Mouse (Mus musculus): ENCODE measurements around the gene Lamb1. TPM values are rescaled to one million over a fixed set of nuclear protein-coding genes. Genes with fewer than 3 reads are reported as not detected.

Gene Lamb1
- total RNA-seq (2021), result 10 to 100 TPM; 49.0 to 56.0 TPM
- long read RNA-seq, experiment 1, full-length matches to known transcripts, result 22 of 36 reads
- long read RNA-seq, experiment 1, partial matches to known transcripts, result 13 of 36 reads
- long read RNA-seq, experiment 1, other reads (novel, unspliced or antisense), result 1 of 36 reads
- long read RNA-seq, experiment 2, full-length matches to known transcripts, result 10 of 17 reads
- long read RNA-seq, experiment 2, partial matches to known transcripts, result 7 of 17 reads
- long read RNA-seq, experiment 2, other reads (novel, unspliced or antisense), result 0 of 17 reads

DNA sequence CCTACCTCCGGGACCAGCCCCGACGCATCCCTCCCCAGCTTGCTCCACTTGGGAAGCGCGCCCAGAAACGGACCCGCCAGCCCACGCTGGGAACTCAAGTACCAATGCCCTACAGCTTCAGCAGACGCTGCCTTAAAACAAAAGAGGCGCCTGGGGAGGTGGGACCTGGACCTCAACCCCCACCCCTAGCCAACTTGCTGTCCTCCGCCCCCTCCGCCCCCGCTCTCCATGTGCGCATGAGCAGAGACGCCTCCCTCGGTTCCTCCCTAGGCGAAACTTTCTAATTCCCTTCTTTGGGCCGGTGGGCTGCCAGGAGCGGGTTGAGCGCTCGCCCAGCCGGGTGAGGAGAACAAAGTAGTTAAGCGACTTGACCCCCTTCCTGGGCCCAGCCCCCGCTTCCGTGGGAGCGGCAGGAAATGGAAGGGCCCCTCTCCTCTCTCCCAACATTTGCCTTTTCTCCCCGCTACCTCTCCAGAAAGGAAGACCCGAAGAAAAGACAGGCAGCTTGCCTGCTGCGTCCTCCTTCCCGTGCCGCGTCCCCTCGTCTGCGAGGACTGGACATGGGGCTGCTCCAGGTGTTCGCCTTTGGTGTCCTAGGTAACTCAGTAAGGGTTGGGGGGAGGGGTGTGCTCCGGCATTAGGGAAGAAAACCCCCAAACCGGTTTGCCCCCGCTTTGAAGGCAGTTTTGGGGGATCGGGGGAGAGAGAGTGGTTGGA is at the start of gene Lamb1:
TSS of gene Lamb1 (plus strand) at position 230 of the 717 bp plus-strand sequence.
- DNase-seq, result peak; percentile 80 to 86

DNA sequence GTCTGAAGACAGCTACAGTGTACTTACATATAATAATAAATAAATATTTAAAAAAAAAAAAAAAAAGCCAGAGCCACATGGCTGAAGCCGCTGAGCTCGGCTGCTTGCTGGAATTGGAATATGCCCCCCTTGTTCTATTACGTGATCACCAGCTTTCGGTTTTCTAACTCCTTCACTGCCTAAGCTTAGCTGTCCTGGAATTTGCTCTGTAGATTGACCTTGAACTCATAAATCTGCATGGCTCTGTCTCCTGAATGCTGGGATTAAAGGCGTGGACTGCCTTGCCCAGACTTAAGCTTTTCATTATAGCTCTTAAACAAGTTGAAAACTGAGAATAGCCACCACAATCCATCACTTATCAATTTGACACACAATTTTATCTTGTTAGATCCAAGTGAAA is 47.8 kb upstream of the Lamb1 start:
- DNase-seq, result no peak

DNA sequence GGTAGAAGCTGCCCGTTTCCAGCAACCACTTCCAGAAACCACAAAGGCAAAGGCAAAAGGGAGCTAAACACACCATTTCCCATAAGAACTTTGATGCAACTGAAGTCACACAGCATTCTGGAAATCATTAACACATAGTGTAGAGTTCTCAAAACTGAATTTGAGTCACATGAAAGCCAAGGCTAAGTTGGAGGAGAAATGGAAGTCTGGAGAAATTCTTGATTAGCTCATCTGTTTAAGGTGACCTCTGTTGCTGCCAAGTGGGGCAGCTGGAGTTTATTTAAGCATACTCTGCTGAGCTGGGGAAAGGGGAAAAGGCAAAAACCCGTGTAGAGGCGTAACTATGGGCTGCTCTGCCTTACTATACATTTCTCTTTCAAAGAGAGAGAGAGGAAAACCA is 46.3 kb upstream of the Lamb1 start:
- peak in 1 of 2 experiments; percentile 12 for DNase-seq

DNA sequence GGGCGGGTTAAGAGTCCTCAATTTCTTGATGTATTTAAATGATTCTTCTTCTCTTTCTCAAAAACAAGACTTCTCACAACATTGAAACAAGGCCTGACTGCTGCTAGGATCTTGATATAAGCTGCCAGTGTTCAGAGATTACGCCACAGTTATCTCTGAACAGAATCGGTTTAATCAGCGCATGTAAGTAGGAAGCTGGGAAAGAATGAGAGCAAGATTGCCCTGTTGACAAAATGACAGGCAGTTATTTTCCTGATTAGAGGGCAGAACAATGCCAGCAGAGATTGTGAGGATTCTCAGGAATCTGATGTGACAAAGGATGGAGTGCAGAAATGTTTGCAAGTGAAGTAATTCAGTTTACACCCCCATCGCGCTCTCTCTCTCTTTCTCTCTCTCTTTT is 43.5 kb upstream of the Lamb1 start:
- DNase-seq, result no peak

DNA sequence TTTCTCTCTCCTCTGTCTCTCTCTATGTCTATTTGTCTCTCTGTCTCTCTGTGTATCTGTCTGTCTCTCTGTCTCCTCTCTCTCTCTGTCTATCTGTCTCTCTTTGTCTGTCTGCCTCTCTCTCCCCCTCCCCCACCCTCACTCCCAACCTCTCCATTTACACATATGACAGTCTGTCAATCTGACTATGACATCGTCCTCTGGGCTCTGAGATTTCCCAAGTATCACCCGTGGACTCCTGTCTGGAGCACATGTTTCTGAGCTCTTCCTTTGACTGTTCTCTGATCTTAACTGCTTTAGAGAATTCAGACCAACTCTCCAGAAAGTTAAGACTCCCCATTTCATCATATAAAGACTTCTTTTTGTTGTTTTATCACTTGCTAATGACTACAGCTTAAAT is 42.8 kb upstream of the Lamb1 start:
- no peak for DNase-seq

DNA sequence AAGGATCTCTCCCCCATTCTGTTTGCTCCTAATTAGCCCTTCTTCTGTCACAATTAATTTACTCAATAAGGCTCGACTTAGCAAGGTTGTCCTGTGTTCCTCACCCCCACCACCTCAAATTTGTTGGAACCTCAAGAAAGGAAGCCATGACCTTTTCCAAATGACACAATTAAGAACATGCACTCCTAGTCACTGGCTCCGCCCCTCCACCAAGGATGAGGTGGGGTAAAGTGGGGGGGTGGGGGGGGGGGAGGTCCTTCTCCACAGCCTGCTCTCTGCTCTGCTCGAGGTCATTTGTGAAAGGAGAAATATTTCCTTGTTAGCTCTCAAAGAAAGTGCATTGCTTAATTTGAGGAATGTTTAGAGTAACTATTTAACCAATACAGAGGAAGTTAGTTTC is 42.3 kb upstream of the Lamb1 start:
- DNase-seq, result no peak

DNA sequence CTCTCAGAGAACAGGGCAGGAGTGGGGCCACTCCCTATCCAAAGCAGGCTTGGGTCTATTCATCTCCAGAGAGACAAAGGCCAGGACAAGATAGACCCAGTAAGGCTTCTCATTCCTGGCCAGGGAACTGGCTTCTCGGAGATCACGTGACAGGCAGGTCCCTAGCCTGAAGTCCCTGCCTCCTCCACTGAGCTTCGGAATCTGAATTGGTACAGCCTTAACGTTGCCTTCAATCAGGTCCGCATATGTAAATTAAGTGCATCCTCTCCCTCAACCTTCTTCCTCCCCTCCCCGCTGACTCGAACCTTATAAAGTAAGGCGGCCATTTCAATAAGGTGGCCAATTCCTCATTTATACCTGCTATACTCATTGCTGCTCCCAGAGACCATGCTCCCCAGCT is 39.6 kb upstream of the Lamb1 start:
- DNase-seq, result no peak

DNA sequence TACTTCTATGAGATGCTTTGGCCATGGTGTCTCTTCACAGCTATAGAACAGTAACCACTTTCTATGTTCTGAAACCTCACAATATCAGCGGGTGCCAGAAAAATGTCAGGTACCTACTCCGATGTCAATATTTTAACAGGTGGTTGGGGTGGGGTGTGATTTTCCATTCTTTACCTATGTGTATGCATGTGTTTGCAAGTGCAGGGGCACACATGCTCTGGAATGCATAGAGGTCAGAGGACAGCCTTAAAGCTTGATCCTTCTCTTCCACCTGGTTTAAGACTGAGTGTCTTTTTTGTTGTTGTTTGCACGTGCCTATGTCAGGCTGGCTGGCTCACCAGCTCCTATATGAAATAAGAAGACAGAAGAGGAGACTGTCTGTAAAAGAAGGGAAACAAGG is 37.9 kb upstream of the Lamb1 start:
- DNase-seq, result no peak

DNA sequence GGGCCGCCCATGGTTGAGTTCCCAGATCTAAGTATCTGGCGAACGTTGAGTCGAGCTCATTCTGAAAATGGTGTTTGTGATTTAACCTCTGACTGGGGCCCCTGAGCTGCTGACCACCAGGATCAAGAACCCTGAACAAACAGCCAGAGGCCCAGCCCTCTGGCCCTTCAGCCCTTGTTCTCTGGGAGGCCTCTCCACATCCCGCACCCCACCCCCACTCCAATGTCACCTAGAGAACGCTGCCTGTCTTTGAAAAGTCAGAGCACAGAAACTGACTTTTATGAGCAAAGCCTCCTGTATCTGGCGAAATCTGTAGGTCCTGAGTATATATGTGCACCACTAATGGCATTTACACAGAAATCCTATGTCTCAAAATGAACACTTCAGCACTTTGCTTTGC is 36.2 kb upstream of the Lamb1 start:
- no peak for DNase-seq

DNA sequence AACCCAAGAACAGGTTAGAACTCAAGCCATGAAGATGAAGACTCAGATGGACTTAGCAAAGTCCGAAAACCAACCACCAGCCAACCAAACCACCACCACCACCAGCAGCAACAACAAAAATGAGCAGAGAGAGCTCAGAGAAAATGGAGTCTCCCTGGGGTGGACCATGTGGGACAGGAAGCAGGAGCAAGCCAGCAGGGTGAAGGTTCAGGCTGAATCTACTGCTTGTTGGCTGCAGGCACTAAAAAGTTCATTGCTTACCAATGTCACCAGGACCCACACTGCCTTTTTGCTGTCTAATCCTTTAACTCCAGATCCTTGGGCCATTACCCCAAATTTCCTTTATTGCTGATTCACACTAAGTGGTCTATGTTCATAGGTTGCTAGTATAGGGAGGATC is 32.4 kb upstream of the Lamb1 start:
- no peak for DNase-seq

DNA sequence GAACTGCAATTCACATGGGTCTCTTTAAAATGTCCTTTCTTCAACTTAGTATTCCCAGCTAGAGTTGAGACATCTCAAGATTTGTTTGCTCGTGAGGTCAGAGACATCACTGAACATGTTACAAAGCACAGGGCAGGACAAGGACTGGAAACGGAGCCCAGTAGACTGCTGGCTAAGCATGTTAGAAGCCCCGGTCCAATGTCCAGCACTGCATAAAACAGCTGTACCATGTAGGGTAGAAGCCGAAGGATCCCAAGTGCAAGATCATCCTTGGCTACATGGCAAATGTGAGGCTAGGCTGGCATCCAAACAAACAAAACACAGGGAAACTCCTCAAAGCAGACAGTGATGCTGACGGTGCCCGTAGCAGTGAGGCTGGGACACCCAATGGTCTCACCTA is 30.0 kb upstream of the Lamb1 start:
- no peak for DNase-seq

DNA sequence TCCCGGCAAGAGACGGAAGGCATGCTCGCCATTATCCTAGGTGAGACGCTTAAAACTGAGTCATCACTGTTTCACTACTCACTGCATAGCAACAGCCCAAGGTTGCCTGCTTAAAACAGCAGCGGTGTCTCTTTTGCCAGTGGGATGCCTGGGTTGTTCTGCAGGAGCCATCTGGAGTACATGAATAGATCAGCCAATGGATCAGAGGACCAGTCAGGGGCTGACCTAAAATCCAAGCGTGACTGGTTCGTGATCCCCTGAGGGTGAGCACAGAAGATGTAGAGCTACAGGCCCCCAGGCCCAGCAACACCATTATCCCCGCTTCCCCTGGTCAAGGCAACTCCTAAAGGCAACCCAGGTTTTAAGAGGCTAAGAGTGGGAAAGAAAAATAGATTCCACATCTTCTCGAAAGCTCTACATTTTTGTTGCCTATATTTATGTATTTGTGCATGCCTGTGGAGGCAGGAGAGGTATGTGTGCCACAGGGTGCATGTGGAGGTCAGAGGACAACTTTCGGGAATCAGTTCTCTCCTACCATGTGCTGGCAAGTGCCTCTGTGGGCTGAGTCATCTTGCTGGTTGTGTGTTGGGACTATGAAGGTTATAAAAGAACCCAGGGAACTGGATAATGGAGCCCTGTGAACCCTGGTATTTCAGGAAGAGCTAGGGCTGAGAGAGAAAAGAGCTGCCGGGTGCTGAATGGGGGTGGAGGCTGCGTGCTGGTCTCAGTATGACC is 28.0 kb upstream of the Lamb1 start:
- DNase-seq, result no peak

DNA sequence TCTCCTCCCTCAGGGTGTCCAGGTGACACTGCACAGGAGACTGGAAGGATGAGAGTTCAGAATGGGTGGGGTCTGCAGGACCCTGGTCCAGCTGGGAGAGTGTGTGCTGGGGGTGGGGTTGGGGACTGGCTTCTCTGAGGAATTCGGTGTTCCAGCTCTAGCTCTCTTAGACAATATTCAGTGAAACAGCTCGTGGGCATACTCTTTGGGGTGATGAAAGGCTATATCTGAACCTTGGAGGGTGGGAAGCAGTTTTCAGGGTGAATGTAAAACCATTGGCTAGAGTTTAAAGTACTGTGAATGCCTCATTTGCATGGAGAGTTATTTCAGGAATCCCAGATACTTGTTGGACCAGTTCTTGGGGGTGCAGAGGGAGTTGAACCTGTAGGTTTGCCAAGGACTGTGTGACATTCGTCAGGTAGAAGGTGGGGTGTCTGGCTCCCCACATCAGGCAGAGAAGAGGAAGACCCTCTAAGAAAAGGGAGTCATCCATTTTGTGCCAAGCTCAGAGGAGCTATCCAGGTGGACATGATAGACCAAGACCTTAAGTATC is 25.9 kb upstream of the Lamb1 start:
- DNase-seq, result no peak

DNA sequence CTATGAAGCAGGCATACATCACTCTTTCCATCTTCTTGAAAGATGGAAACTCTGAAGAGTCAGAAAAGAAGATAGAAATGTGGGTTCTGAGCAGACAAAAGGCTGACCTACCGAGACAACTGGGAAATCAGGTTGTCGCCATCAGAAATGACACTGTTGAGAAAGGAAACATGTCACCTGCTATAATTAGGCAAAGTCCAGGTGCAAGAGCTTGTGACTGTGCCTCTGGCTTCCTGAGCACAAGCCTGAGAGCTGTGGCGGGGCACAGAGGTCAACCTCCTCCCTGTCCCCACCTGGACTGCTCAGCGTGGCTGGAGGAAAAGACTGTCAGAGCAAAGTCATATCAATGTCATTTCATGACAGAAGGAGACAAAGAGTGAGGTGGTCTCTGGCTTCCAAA is 25.2 kb upstream of the Lamb1 start:
- no peak for DNase-seq

DNA sequence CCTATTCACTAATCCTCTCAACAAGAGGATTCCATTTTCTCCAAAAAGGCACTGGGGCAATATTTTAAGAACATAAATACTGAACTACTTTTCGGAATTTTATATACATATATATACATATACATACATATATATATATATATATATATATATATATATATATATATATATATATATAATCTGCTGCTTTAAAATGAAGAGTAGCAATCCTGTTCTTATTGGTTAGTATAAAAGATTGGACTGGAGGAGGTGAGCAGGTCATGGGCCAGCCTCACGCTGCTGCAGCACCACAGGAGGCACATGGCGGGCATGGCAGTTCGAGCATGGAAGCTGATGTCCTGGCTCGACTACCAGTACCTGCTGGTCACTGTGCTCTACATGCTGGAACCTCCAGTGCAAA is 24.6 kb upstream of the Lamb1 start, which contains the start of gene Gm6993:
TSS of gene Gm6993 (plus strand) at position 301 of the 400 bp plus-strand sequence.
- DNase-seq, result no peak

DNA sequence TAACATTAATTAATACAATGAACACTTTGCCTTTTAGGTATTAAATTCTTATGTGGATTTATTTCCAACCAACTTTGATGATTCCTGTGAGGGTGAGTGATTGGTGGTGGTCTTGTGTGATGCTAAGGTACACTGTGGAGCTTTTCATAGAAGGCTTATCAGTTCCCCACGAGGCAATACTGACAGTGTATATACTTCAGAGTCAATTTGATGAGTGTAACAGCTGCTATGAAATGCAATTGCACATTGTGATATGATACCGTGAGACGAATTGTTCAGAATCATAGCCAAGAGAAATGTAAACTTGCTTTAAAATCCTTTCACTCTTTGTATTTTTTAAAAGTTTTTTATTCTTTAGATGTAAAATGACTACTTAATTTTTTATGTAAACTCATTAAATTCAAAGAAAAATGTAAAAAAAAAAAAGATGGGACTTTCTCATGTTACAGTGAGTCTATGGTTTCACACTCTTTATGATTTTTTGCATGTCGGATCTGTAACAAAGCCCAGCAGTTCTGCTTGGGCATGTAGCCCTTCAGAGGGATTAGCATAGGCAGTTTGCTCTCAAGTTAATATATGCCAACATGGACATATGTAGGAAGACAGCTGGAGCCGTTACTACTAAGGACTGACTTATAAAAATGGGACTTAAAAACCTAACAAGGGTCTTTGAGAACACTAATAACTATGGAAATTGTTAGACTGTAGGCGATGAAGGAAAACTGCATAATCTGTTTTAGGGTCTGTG is 23.3 kb upstream of the Lamb1 start:
- DNase-seq, result no peak

DNA sequence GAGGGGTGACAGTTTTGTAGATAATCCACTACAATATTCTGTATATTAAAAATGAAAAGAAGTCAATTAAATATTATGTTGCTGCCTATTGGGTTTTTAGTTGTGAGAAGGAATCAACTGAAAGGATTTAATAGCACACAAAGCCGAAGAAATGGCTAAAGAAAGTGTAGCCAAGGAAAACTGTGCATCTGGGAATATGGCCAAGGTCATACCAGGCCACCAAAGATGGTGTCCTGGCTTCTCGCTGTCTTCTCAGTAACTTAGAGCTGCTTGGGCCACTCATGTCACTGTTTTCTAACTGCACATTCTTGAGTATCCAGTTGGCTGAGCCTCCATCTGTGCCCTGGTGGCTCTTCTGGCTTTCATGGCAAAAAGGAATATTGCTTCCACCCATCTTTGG is 21.0 kb upstream of the Lamb1 start:
- no peak for DNase-seq

DNA sequence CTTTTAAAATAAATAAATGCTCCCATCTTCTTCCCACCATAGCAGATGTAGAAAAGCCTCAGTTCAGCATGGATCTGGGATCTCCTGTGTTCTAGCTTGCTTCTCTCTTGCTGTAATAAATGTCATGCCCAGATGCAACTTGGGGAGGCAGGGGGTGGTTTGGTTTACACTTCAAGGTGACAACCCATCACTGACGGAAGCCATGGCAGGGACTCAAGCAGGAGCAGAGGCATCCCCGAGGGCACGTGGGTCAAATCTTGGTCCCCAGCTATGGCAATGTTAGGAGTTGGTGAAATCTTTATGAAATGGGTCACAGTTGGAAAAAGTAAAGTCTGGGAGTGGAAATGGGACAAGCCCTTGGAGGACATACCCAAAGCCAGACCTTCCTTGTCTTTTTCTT is 20.3 kb upstream of the Lamb1 start:
- no peak for DNase-seq

DNA sequence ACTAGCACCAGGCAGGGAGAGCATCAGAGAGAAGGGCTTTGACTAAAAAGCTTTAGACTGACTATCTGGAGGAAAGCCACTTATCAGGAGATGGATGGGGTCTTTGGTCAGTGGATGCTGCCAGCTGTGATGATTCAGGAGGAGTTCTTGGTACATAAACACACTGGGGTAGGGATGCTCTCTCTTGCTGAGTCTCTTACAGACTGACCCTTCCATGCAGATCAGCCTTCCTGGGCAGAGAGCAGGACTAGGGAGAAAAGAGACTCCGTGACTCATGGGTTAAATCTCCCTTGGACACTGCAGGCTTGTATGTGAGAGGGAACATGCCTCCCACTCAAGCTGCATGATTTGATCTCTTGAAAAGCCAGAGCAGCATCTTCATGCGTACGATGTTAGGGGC is 18.9 kb upstream of the Lamb1 start:
- DNase-seq, result no peak

DNA sequence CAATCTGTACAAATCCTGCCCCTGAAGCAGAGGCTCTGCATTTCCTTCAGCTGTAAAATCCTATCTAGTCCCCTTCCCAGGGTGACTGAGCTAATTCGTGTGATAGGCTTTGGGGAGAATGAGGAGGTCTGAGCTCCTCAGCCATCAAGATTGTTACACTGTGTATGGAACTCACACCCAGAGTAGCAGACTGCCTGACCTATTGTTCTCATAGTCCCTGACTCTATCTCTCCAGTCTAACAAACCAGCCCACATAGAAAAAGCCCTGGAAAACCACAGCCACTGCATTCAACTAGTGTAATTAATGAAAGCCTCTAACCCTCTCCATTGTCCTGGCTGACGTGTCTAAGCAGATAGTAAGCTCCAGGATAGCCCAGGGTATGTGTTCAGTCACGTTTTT is 18.4 kb upstream of the Lamb1 start:
- DNase-seq, result no peak

DNA sequence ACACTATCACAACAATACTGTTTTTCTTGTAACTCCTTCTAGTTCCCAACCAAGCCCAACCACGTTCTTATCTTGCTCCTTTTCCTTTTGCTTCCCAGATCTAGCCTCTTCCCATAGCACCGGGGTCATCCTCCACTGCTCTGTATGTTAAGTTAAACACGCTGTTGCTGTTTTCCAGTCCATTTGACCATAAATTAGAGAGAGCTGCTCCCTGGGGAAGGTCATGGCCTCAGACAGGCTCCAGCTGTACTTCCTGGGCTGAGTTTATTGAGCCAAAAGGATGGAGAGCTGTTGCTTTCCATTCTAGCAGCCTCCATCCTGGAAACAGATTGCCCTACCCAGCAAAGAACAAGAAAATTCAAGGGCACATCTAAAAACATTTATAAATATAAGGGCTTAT is 16.9 kb upstream of the Lamb1 start:
- DNase-seq, result peak; percentile 60 to 61

DNA sequence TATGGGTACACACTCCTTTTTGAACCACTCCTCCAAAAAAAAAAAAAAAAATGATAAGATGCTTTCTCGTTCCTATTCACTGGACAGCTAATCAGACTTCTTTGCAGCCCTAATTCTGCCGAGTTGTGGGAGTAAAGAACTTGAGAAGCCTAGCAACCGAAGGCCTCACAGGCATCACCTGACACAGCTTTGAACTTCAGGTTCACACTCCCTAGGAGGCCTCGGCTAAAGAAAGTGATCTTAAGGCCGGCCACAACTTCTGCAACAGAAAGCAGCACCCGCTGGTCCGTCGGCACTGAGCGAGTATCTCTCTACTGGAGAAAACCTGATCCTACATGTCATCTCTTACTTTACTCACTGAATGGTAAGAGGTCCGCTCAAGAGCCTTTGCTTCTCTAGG is 16.4 kb upstream of the Lamb1 start:
- no peak for DNase-seq
